Mouse (Mus musculus) NIH3T3 (cell line): ENCODE measurements around the gene Hist1h1d.
A peak's percentile ranks its signal among the peaks of the same experiment; 100 is the strongest.

Source experiments
- DNase-seq: peaks from one replicate; pipeline ENCODE4 v3.0.0-alpha.2; 2012; ENCODE audit warnings: low read depth

Gene Hist1h1d

GRCm38 (mm10) chr13:23552962-23553361 lies at the start of gene Hist1h1d:
Gene Hist1h1d (plus strand): TSS chr13:23553262.
- no peak for DNase-seq

DNA sequence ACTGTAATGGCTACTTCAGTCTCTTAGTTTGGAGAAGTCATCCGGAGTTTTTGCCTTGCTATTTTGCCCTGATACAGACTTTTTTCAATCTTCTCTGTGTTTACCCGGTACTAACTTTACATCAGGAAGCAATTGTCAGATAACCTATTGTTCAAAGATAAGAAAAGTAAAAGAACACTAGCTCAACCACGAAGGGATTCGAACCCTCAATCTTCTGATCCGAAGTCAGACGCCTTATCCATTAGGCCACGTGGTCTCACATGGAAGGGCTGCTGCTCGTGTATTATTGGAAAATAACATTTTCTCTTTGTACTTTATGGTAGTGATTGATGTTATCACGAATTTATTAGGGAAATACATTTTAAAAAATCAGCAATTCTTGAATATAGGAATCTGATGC lies 49.3 kb upstream of the Hist1h1d start:
- DNase-seq = peak; percentile 86

- peak; percentile 41 for DNase-seq
Observed at GRCm38 (mm10) chr13:23505662-23506345, 47.3 kb upstream of the Hist1h1d start.

GRCm38 (mm10) chr13:23506351-23506750 lies 46.7 kb upstream of the Hist1h1d start:
- peak; percentile 78 for DNase-seq

DNA sequence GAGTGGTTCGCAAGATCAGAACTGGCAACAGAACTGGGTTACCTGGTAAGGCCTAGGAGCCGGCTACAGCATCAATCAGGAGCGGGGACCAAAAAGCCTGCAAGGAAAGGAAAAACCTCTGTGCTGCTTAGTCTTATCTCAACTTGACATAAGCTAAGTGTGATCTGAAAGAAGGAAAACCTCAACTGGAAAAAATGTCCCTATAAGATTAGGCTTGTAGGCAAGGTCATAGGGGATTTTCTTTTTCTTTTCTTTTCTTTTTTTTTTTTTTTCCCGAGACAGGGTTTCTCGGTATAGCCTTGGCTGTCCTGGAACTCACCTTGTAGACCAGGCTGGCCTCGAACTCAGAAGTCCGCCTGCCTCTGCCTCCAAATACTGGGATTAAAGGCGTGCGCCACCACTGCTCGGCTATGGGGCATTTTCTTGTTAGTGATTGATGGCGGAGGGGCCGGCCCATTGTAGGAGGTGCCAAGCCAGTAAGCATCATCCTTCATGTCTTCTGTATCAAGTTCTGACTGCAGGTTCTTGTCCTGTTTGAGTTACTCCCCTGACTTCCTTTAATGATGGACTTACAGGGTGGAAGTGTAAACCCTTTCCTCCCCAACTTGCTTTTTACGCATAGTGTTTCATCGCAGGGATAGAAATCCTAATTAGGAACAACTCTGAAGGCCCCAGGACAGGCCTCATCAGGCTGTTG lies 46.1 kb upstream of the Hist1h1d start:
- DNase-seq = peak; percentile 14

DNA sequence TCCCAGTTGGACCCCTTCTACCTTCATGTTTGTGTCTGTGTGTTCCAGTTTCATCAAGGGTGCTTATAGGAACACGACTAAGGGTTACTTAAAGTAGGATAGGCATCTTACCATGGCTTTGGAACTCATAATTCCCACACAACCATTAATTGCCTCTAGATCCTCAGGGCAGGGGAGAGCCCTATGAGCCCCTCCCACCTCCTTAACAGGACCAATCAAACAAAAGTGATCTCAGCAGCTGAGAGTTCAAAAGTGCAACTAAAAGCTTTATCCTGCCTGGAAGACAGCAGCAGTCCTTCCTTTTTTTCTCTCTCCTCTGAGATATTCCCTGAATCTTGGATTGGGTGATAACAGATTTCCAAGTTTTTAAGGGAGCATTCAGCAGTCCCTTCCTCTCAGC lies 42.9 kb upstream of the Hist1h1d start:
- DNase-seq = no peak

- no peak for DNase-seq
Observed at GRCm38 (mm10) chr13:23513517-23513916, 39.5 kb upstream of the Hist1h1d start.

DNA sequence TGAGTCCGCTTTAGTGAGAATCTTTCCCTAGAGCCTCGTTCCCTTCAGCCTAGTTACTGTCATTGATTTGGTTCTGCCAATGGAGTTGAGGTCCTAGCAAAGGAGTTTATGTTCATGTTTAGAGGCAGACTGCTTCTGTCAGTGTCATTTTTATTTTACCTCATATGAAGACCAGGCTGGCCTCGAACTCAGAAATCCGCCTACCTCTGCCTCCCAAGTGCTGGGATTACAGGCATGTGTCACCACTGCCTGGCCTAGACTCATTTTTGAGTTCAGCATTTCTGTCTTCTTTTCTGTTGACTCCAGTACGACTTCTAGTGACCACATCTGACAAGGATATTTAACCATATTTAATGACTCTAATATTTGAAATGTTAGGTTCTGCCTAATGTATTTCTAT lies 37.8 kb upstream of the Hist1h1d start:
- DNase-seq = no peak

- DNase-seq = no peak
Observed at GRCm38 (mm10) chr13:23515826-23516620, 37.0 kb upstream of the Hist1h1d start.

GRCm38 (mm10) chr13:23516822-23517602 lies 36.0 kb upstream of the Hist1h1d start:
- DNase-seq = peak; percentile 83

- peak; percentile 89 for DNase-seq
Observed at GRCm38 (mm10) chr13:23517603-23518294, 35.3 kb upstream of the Hist1h1d start.

- no peak for DNase-seq
Observed at GRCm38 (mm10) chr13:23518295-23518603, 34.8 kb upstream of the Hist1h1d start.

GRCm38 (mm10) chr13:23518885-23519284 lies 34.2 kb upstream of the Hist1h1d start:
- DNase-seq = peak; percentile 85

DNA sequence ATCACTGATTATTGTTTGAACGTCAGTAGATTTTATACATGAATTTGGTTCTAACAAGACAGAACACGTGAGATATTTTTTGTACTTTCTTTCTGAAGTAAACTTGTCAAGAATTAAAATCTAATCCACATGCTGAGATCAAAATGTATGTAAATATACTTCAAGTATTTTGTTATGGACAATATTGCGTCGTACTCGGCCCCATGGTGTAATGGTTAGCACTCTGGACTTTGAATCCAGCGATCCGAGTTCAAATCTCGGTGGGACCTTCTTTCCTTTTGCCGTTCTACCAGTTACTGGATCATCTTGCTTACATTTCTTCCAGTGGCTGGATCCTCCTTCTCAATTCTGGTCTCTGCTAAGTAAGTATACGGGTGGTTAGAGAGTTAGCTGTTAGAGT lies 33.6 kb upstream of the Hist1h1d start:
- DNase-seq = peak; percentile 89

- DNase-seq = peak; percentile 84
Observed at GRCm38 (mm10) chr13:23521703-23522102, 31.4 kb upstream of the Hist1h1d start.

DNA sequence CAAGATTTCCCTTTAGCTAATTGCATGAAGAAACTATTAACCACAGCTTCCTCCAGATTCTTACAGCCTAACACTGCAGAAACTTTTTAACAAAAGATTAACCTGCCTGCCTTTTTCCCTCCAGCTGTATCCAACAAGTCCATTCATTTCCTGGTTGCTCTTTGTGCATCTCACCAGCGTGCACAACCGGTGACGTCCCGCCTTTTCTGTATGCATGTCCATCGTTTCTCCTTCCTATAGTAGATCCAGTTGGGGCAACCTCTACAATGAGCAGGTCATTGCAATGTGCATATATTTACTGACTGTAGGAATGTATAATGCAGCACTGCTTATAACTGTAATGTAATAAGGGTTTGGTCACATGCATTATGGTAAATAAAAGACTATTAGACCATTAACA lies 29.1 kb upstream of the Hist1h1d start:
- DNase-seq = no peak

DNA sequence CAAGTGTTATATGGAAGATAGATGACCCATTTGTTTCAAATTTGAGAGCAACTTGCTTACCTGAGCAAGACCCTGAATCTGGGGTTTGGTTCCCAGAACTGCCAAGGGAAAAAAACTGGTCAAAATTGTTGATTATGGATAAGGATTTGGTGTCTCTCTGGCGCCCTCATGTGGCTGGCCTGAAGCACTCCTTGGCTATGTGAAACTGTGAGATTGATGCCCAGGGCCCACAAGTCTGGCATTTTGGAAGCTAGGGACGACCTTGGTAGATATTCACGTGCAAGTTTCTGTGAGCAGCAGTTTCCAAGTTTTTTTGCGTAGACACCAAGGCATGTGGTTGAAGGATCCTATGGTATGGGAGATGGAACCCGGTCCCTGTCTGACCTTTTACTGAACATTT lies 28.4 kb upstream of the Hist1h1d start:
- DNase-seq = peak; percentile 90

GRCm38 (mm10) chr13:23525901-23526300 lies 27.2 kb upstream of the Hist1h1d start:
- DNase-seq = peak; percentile 32

DNA sequence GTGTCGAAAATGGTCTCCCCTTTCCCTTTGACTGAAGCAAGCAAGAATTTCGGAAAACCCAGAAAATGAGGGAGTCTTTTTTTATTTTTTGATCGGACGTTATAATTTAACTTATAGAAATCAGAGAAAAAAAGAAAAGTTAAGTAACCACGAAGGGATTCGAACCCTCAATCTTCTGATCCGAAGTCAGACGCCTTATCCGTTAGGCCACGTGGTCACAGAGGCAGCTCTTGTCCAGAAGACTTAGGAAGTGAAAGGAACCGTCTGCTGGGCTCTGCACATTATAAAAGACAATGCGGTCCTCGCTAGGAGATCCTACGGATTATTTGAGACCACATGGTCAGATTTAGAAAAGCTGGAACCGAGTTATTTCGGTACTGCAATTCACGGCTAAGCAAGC lies 26.8 kb upstream of the Hist1h1d start:
- peak; percentile 94 for DNase-seq

DNA sequence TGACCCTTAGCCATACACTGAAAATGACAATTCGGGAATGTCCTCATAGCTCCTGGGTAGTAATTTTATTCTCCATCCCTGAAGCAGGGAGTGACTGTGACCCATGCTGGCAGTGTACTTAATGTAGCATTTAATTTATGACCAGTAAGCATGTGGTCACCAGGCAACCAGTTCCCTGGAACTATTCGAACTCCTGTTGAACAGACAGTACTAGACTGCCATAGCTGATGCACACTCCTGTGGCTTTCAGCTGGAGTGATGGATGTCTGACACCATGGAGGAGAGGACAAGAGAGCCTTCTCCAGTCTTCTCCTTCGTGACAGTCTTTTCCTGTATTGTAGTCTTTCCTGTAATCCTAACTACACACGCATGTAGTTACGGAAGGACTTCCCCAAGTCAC lies 24.1 kb upstream of the Hist1h1d start:
- no peak for DNase-seq

- no peak for DNase-seq
Observed at GRCm38 (mm10) chr13:23529480-23530165, 23.4 kb upstream of the Hist1h1d start.
